Mouse (Mus musculus): ENCODE measurements at regions not wholly inside any gene's neighbourhood (a gene's known extent, or its start where the extent isn't known, plus 50 kb on each side); places are given as distances from the start of the nearest gene placed in this dataset.

DNA sequence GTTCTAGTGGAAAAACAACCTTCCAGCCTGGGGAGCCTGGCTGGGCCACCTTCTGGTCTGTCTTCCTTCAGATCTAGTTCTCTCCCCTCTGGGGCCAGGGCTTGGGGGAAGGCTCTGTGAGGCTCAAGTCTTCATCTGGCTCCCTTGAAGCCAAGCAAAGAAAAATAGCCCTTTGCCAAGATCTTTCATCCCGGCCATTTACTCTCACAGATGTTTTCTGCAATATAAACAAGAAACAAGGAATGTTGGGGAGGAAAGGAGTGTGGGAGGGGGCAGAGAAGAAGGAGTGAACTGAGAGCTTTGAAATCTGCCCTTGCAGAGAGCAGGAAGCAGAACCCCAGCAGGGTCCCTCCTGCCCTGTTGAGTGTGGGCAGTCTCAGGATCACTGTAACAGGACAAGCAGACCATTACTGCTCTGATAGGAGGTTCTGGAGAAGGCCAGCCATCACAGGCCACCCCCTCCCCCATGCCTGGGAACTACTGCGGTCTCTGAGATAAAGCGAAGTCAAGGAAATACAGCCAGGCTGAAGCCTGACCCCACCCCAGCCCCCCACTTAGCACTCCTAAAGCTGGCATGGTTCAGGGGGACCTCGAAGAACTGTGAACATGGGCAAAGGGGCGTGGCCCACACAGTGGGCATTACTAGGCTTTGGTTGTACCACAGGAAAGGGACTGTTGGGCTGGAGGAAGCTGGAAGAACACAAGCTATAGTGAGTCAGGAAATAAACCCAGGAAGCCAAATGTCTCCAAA lies 118.8 kb downstream of the Zfp36l1 start:
- no peaks in the 10 kb centered on the region for H3K27me3 ChIP-seq (ENCODE audit: control insufficient read depth, insufficient read depth, insufficient read length)
- H3K36me3 ChIP-seq (ENCODE audit: control insufficient read depth, insufficient read depth): no peaks in the 10 kb centered on the region
- H3K4me3 ChIP-seq (ENCODE audit: insufficient read depth, poor library complexity, severe bottlenecking): no peak overlapping the region
- no peaks in the 10 kb centered on the region for H3K79me2 ChIP-seq (ENCODE audit: control insufficient read depth, insufficient read depth)
- TF ChIP-seq CTCF (IDR thresholded peaks at IDR 0.05; ENCODE audit: control insufficient read depth, insufficient read depth, insufficient read length) (no peak), USF1 (IDR thresholded peaks at IDR 0.05; ENCODE audit: low read depth) (no peak), CEBPB (IDR thresholded peaks at IDR 0.05; ENCODE audit: low read depth) (no peak), MAX (IDR thresholded peaks at IDR 0.05) (no peak), MYOG (IDR thresholded peaks at IDR 0.05; ENCODE audit: control insufficient read depth, extremely low read depth, insufficient read length) (no peak), FOSL1 (IDR thresholded peaks at IDR 0.05; ENCODE audit: insufficient read depth, low read length, poor library complexity, severe bottlenecking) (no peak), MYOD1 (IDR thresholded peaks at IDR 0.05; ENCODE audit: control insufficient read depth, insufficient read length, low read depth) (no peak)
- no peak overlapping the region for H3ac ChIP-seq (ENCODE audit: control insufficient read depth, insufficient read length, low read depth)
- H3K79me3 ChIP-seq (ENCODE audit: low read depth): no peaks in the 10 kb centered on the region

- H3K79me3 ChIP-seq (ENCODE audit: low read depth): no peaks in the 10 kb centered on the region
- no peak overlapping the region for H3ac ChIP-seq (ENCODE audit: control insufficient read depth, insufficient read length, low read depth)
- no peaks in the 10 kb centered on the region for H3K27me3 ChIP-seq (ENCODE audit: control insufficient read depth, insufficient read depth, insufficient read length)
- H3K4me3 ChIP-seq (ENCODE audit: insufficient read depth, poor library complexity, severe bottlenecking): no peak overlapping the region
- H3K79me2 ChIP-seq (ENCODE audit: control insufficient read depth, insufficient read depth): no peaks in the 10 kb centered on the region
- H3K36me3 ChIP-seq (ENCODE audit: control insufficient read depth, insufficient read depth): no peaks in the 10 kb centered on the region
- no peak for TF ChIP-seq MYOD1 (IDR thresholded peaks at IDR 0.05; ENCODE audit: control insufficient read depth, insufficient read length, low read depth)
- TF ChIP-seq MYOG (IDR thresholded peaks at IDR 0.05; ENCODE audit: control insufficient read depth, extremely low read depth, insufficient read length): no peak
- TF ChIP-seq CTCF (IDR thresholded peaks at IDR 0.05; ENCODE audit: control insufficient read depth, insufficient read depth, insufficient read length): no peak
- TF ChIP-seq USF1 (IDR thresholded peaks at IDR 0.05; ENCODE audit: low read depth): no peak
- no peak for TF ChIP-seq MAX (IDR thresholded peaks at IDR 0.05)
- TF ChIP-seq FOSL1 (IDR thresholded peaks at IDR 0.05; ENCODE audit: insufficient read depth, low read length, poor library complexity, severe bottlenecking): no peak
- TF ChIP-seq CEBPB (IDR thresholded peaks at IDR 0.05; ENCODE audit: low read depth): no peak
Observed at GRCm38 (mm10) chr12:79991279-79991678, 121.5 kb downstream of the Zfp36l1 start.

- Histone ChIP-seq H3K4me3 (ENCODE audit: insufficient read depth, poor library complexity, severe bottlenecking) (no peak overlapping the region), H3K27me3 (ENCODE audit: control insufficient read depth, insufficient read depth, insufficient read length) (no peaks in the 10 kb centered on the region), H3K79me2 (ENCODE audit: control insufficient read depth, insufficient read depth) (no peaks in the 10 kb centered on the region), H3K79me3 (ENCODE audit: low read depth) (no peaks in the 10 kb centered on the region), H3K36me3 (ENCODE audit: control insufficient read depth, insufficient read depth) (no peaks in the 10 kb centered on the region), H3ac (ENCODE audit: control insufficient read depth, insufficient read length, low read depth) (no peak overlapping the region)
- TF ChIP-seq MAX (IDR thresholded peaks at IDR 0.05): peak; percentile 65
- TF ChIP-seq CEBPB (IDR thresholded peaks at IDR 0.05; ENCODE audit: low read depth): no peak
- no peak for TF ChIP-seq MYOG (IDR thresholded peaks at IDR 0.05; ENCODE audit: control insufficient read depth, extremely low read depth, insufficient read length)
- no peak for TF ChIP-seq CTCF (IDR thresholded peaks at IDR 0.05; ENCODE audit: control insufficient read depth, insufficient read depth, insufficient read length)
- no peak for TF ChIP-seq USF1 (IDR thresholded peaks at IDR 0.05; ENCODE audit: low read depth)
- TF ChIP-seq MYOD1 (IDR thresholded peaks at IDR 0.05; ENCODE audit: control insufficient read depth, insufficient read length, low read depth): no peak
- TF ChIP-seq FOSL1 (IDR thresholded peaks at IDR 0.05; ENCODE audit: insufficient read depth, low read length, poor library complexity, severe bottlenecking): peak; percentile 36
Observed at GRCm38 (mm10) chr12:79990751-79991150, 122.1 kb downstream of the Zfp36l1 start.

GRCm38 (mm10) chr12:79989582-79990110 lies 123.2 kb downstream of the Zfp36l1 start:
- TF ChIP-seq MYOD1 (IDR thresholded peaks at IDR 0.05; ENCODE audit: control insufficient read depth, insufficient read length, low read depth) (no peak), MYOG (IDR thresholded peaks at IDR 0.05; ENCODE audit: control insufficient read depth, extremely low read depth, insufficient read length) (no peak), USF1 (IDR thresholded peaks at IDR 0.05; ENCODE audit: low read depth) (no peak), MAX (IDR thresholded peaks at IDR 0.05) (no peak), FOSL1 (IDR thresholded peaks at IDR 0.05; ENCODE audit: insufficient read depth, low read length, poor library complexity, severe bottlenecking) (no peak), CEBPB (IDR thresholded peaks at IDR 0.05; ENCODE audit: low read depth) (no peak), CTCF (IDR thresholded peaks at IDR 0.05; ENCODE audit: control insufficient read depth, insufficient read depth, insufficient read length) (no peak)
- no peaks in the 10 kb centered on the region for H3K79me3 ChIP-seq (ENCODE audit: low read depth)
- no peaks in the 10 kb centered on the region for H3K27me3 ChIP-seq (ENCODE audit: control insufficient read depth, insufficient read depth, insufficient read length)
- H3K4me3 ChIP-seq (ENCODE audit: insufficient read depth, poor library complexity, severe bottlenecking): no peak overlapping the region
- no peaks in the 10 kb centered on the region for H3K79me2 ChIP-seq (ENCODE audit: control insufficient read depth, insufficient read depth)
- H3ac ChIP-seq (ENCODE audit: control insufficient read depth, insufficient read length, low read depth): no peak overlapping the region
- no peaks in the 10 kb centered on the region for H3K36me3 ChIP-seq (ENCODE audit: control insufficient read depth, insufficient read depth)

GRCm38 (mm10) chr12:79988401-79989358 lies 124.1 kb downstream of the Zfp36l1 start:
- no peaks in the 10 kb centered on the region for H3K79me3 ChIP-seq (ENCODE audit: low read depth)
- TF ChIP-seq CEBPB (IDR thresholded peaks at IDR 0.05; ENCODE audit: low read depth) (no peak), MYOG (IDR thresholded peaks at IDR 0.05; ENCODE audit: control insufficient read depth, extremely low read depth, insufficient read length) (no peak), FOSL1 (IDR thresholded peaks at IDR 0.05; ENCODE audit: insufficient read depth, low read length, poor library complexity, severe bottlenecking) (no peak), CTCF (IDR thresholded peaks at IDR 0.05; ENCODE audit: control insufficient read depth, insufficient read depth, insufficient read length) (no peak), MAX (IDR thresholded peaks at IDR 0.05) (no peak), USF1 (IDR thresholded peaks at IDR 0.05; ENCODE audit: low read depth) (no peak), MYOD1 (IDR thresholded peaks at IDR 0.05; ENCODE audit: control insufficient read depth, insufficient read length, low read depth) (no peak)
- H3K79me2 ChIP-seq (ENCODE audit: control insufficient read depth, insufficient read depth): no peaks in the 10 kb centered on the region
- no peaks in the 10 kb centered on the region for H3K36me3 ChIP-seq (ENCODE audit: control insufficient read depth, insufficient read depth)
- no peak overlapping the region for H3ac ChIP-seq (ENCODE audit: control insufficient read depth, insufficient read length, low read depth)
- H3K4me3 ChIP-seq (ENCODE audit: insufficient read depth, poor library complexity, severe bottlenecking): no peak overlapping the region
- H3K27me3 ChIP-seq (ENCODE audit: control insufficient read depth, insufficient read depth, insufficient read length): no peaks in the 10 kb centered on the region

All from C2C12 (cell line).